Mouse (Mus musculus): ENCODE measurements around the gene Supt6.
A peak's percentile ranks its signal among the peaks of the same experiment; 100 is the strongest.

Gene Supt6

GRCm38 (mm10) chr11:78166161-78166560, 79.6 kb downstream of the Supt6 start:
- no peak for DNase-seq (ENCODE audit: low spot score)

DNA sequence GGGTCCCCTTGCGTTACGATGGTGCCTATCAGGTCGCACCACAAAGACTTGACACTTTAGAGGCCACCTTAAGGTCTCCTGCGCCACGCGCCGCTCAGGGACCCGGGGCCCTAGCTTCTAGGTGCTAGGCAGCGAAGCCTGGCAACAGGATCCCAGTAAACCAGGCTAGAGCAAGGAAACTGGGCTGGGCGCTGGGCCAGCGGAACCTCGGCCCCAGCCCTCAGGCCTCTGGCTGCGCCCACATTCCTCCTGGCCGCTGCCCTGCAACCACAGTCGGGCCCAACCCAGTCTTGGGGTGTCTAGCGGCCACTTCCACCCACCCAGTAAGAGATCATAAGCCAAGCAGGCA, 80.1 kb downstream of the Supt6 start:
- peak; percentile 71 for DNase-seq (ENCODE audit: low spot score)

- DNase-seq (ENCODE audit: low spot score): peak; percentile 78
These were observed 80.6 kb downstream of the Supt6 start, which contains the start of gene Traf4 for GRCm38 (mm10) chr11:78164924-78165760. Gene Traf4 (minus strand): TSS chr11:78165589.

- no peak for DNase-seq (ENCODE audit: low spot score)
These were observed 81.2 kb downstream of the Supt6 start for GRCm38 (mm10) chr11:78164604-78164923.

GRCm38 (mm10) chr11:78163681-78164603, 81.8 kb downstream of the Supt6 start:
- peak; percentile 24 for DNase-seq (ENCODE audit: low spot score)

DNA sequence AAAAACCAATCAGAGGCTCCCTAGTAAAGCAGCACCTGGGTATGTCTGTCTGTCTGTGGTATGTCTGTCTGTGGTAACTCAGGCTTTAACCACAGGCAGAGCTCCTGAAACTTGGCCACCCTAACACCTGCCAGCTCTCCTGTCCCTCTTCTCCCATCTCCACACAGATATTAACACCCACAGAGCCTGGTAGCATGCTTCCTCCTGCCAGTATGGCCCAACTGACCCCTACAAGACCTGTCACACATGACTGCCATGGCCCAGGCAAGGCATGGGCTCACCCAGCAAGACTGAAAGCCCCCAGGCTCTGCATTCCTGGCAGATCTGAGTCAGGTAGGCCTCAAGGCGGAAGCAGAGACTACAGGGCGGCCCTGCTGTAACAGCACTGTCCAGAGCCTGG, 82.7 kb downstream of the Supt6 start:
- no peak for DNase-seq (ENCODE audit: low spot score)

- DNase-seq (ENCODE audit: low spot score): no peak
These were observed 83.3 kb downstream of the Supt6 start for GRCm38 (mm10) chr11:78162504-78162903.

GRCm38 (mm10) chr11:78161968-78162367, 83.8 kb downstream of the Supt6 start:
- no peak for DNase-seq (ENCODE audit: low spot score)

DNA sequence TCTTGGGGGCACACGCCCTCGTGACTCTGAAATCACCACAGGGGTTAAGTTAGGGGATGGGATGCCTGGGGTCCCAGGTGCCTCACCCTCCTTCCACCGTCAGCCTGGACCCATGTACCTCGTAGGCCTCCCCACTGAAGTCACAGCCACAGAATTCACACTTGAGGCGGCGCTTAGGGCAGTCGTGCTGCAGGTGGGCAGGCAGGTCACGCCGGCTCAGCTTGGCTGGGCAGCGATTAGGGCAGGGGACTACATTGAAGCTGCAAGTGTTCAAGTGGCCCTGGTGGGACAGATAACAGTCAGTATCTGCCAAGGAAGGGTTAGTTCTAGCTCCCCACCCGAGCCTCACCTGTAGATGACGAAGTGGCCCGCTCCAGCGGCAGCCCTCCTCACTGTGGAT, 84.6 kb downstream of the Supt6 start:
- DNase-seq (ENCODE audit: low spot score): no peak

GRCm38 (mm10) chr11:78160675-78161074, 85.1 kb downstream of the Supt6 start:
- no peak for DNase-seq (ENCODE audit: low spot score)

DNA sequence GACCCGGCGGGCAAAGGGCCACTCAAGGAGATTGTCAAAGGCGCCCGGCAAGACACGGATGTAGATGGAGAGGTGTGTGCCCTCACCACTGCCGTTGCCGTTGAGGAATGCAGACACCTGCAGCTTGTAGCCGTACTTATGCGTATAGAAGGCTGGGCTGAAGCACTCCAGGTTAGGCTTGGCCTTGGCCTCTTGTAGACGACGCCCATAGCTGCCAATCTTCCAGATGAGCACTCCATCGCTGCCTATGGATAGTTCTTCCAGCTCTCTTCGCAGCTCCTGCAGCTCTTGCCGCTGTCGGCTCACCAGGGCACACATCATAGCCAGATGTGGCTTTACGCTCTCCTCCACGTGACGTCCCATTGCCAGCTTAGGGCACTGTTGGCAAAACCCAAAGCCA, 85.6 kb downstream of the Supt6 start:
- no peak for DNase-seq (ENCODE audit: low spot score)

GRCm38 (mm10) chr11:78159557-78159956, 86.2 kb downstream of the Supt6 start:
- DNase-seq (ENCODE audit: low spot score): no peak

GRCm38 (mm10) chr11:78159096-78159495, 86.7 kb downstream of the Supt6 start:
- DNase-seq (ENCODE audit: low spot score): peak; percentile 89

Measured in lung, postnatal 25 days (tissue).